Mouse (Mus musculus) naive thymus-derived CD4-positive, alpha-beta T cell, adult 2 months (primary cell): ENCODE results near the gene Sarnp.
A peak's percentile ranks its signal among the peaks of the same experiment; 100 is the strongest.

Source experiments
- DNase-seq: peaks from one replicate; pipeline ENCODE4 v3.0.0-alpha.2; 2011; ENCODE audit warnings: low read depth

Gene Sarnp

GRCm38 (mm10) chr10:128817033-128817432 lies at the start of gene Sarnp:
Gene Sarnp (plus strand): TSS chr10:128817333.
- no peak for DNase-seq

GRCm38 (mm10) chr10:128772895-128773294 lies 44.2 kb upstream of the Sarnp start:
- peak; percentile 46 for DNase-seq

GRCm38 (mm10) chr10:128773685-128774084 lies 43.4 kb upstream of the Sarnp start:
- peak; percentile 41 for DNase-seq

- DNase-seq, result no peak
Measured at GRCm38 (mm10) chr10:128778441-128778840, 38.7 kb upstream of the Sarnp start.

- no peak for DNase-seq
Measured at GRCm38 (mm10) chr10:128779011-128779795, 37.9 kb upstream of the Sarnp start.

GRCm38 (mm10) chr10:128780200-128780599 lies 36.9 kb upstream of the Sarnp start:
- no peak for DNase-seq

GRCm38 (mm10) chr10:128790398-128791124 lies 26.6 kb upstream of the Sarnp start, which contains the start of gene Mmp19:
Gene Mmp19 (plus strand): TSS chr10:128790910.
- DNase-seq, result no peak

- no peak for DNase-seq
Measured at GRCm38 (mm10) chr10:128792041-128792440, 25.1 kb upstream of the Sarnp start.

- no peak for DNase-seq
Measured at GRCm38 (mm10) chr10:128793258-128793657, 23.9 kb upstream of the Sarnp start.

GRCm38 (mm10) chr10:128794391-128794790 lies 22.7 kb upstream of the Sarnp start:
- DNase-seq, result no peak

GRCm38 (mm10) chr10:128795581-128795980 lies 21.6 kb upstream of the Sarnp start:
- no peak for DNase-seq

GRCm38 (mm10) chr10:128798676-128799075 lies 18.5 kb upstream of the Sarnp start:
- no peak for DNase-seq

- DNase-seq, result no peak
Measured at GRCm38 (mm10) chr10:128801981-128802495, 15.1 kb upstream of the Sarnp start.

GRCm38 (mm10) chr10:128802956-128803355 lies 14.2 kb upstream of the Sarnp start:
- no peak for DNase-seq

GRCm38 (mm10) chr10:128803361-128803760 lies 13.8 kb upstream of the Sarnp start:
- DNase-seq, result no peak

- DNase-seq, result peak; percentile 30
Measured at GRCm38 (mm10) chr10:128803771-128804270, 13.3 kb upstream of the Sarnp start, which contains the start of gene Dnajc14. Gene Dnajc14 (plus strand): TSS chr10:128804062.

- DNase-seq, result peak; percentile 63
Measured at GRCm38 (mm10) chr10:128804271-128805091, 12.7 kb upstream of the Sarnp start, which contains the start of gene Tmem198b. Gene Tmem198b (minus strand): TSS chr10:128804370.

- peak; percentile 98 for DNase-seq
Measured at GRCm38 (mm10) chr10:128805092-128806000, 11.8 kb upstream of the Sarnp start.

- no peak for DNase-seq
Measured at GRCm38 (mm10) chr10:128806086-128806485, 11.0 kb upstream of the Sarnp start.

- DNase-seq, result no peak
Measured at GRCm38 (mm10) chr10:128807018-128807417, 10.1 kb upstream of the Sarnp start.

GRCm38 (mm10) chr10:128820217-128820616 lies 3.1 kb downstream of the Sarnp start:
- no peak for DNase-seq
